Mouse (Mus musculus) midbrain, embryonic 13.5 days (tissue): ENCODE results near the gene Adipoq. TPM values are rescaled to one million over a fixed set of nuclear protein-coding genes. Genes with fewer than 3 reads are reported as not detected.

Experiments used
- ATAC-seq: fragments of 200-750 bp; cut with Nextera tagmentation; 2 replicates; pipeline ENCODE4 v1.8.0; 2017; ENCODE audit warnings: mild to moderate bottlenecking, moderate TSS enrichment, moderate library complexity
- H3K27ac ChIP-seq: fragments of 300-500 bp; sonication (generic); 2 replicates; pipeline ENCODE4 v1.5.1; 2015; ENCODE audit warnings: inconsistent platforms, mild to moderate bottlenecking, moderate library complexity
- H3K27me3 ChIP-seq: fragments of 300-500 bp; sonication (generic); 2 replicates; pipeline ENCODE4 v1.6.1; 2015; ENCODE audit warnings: mild to moderate bottlenecking, inconsistent platforms
- H3K36me3 ChIP-seq: fragments of 300-500 bp; sonication (generic); 2 replicates; pipeline ENCODE4 v1.6.1; 2015; ENCODE audit warnings: mild to moderate bottlenecking, inconsistent platforms
- H3K4me1 ChIP-seq: fragments of 300-500 bp; sonication (generic); replicated peaks from 2 replicates; pipeline ENCODE4 v1.6.1; 2015; ENCODE audit warnings: inconsistent platforms
- H3K4me2 ChIP-seq: fragments of 300-500 bp; sonication (generic); replicated peaks from 2 replicates; pipeline ENCODE4 v1.6.1; 2015; ENCODE audit warnings: moderate library complexity, mild to moderate bottlenecking, inconsistent platforms
- H3K4me3 ChIP-seq: fragments of 300-500 bp; sonication (generic); replicated peaks from 2 replicates; pipeline ENCODE4 v1.5.1; 2015; ENCODE audit warnings: mild to moderate bottlenecking, inconsistent platforms
- H3K9ac ChIP-seq: fragments of 300-500 bp; sonication (generic); replicated peaks from 2 replicates; pipeline ENCODE4 v1.6.1; 2015; ENCODE audit warnings: mild to moderate bottlenecking, inconsistent platforms
- H3K9me3 ChIP-seq: fragments of 300-500 bp; sonication (generic); 2 replicates; pipeline ENCODE4 v1.6.1; 2016; ENCODE audit warnings: mild to moderate bottlenecking, inconsistent platforms
- WGBS: fragments of 180-500 bp; shearing (Covaris S2); methylation state at CpG from one replicate; pipeline ENCODE4 v1.1.7; 2015; 5-methylcytosine and 5-hydroxymethylcytosine counted together
- polyA plus RNA-seq: library from polyadenylated mRNA; unstranded; fragments of >200 nt; fragmentation: Nextera tagmentation; extraction: Ambion mirVana; gene quantifications from 2 replicates; pipeline ENCODE4 v1.2.1, GENCODE M21; 2015

Gene Adipoq
- polyA plus RNA-seq, 1 experiment from 2014 or later = 0.12 TPM

DNA sequence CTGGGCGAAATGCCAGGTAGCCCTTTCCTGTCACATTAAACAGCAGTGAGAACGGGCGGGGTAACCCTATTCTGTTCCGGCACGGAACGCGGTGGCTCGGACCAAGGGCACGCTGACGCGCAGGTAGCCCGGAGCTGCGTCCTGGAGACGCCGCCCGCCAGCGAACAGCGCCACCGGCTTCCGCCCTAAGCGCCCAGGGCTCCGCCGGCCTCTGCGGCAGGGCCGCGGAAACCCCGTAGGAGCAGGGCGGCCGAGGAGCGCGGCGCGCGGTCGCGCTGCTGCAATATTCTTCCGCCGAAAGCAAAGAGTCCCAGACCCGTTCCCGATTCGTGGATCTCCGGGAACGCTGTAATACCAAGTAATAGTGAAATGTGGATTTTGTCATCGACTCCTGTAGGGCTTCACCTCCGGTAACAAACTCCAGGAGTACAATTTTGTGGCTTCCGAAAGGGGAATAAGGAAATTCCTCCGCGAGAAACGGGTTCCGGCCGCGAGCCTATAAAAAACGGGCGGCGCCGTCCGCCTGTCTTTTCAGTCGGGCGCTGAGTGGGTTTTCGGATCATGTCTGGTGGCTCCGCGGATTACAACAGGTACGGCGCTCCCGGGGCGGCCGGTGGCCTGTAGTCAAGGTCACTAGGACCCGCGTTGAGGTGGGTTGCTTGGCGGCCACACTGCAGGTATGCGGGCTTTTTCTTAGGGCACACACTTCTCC lies 38.9 kb upstream of the Adipoq start, which contains the start of gene Eif4a2:
TSS of gene Eif4a2 (plus strand) at position 214 of the 712 bp plus-strand sequence.
- Histone ChIP-seq H3K27ac (peak within 1 kb of the TSS; percentile 96), H3K9ac (peak within 1 kb of the TSS; percentile 98), H3K9me3 (no peaks in the 10 kb centered on the region), H3K27me3 (0 out of 2 replicates have a peak, but pooled peaks cover 6% of the 10 kb centered on the region), H3K4me1 (peaks cover 43% of the 10 kb centered on the region), H3K4me3 (peak within 1 kb of the TSS; percentile 81), H3K4me2 (peak within 1 kb of the TSS; percentile 96), H3K36me3 (peaks cover 38% of the 10 kb centered on the region)
- peak; percentile 93 for ATAC-seq
- WGBS = under 1% methylated on average over 70 of the region's 71 CpGs

DNA sequence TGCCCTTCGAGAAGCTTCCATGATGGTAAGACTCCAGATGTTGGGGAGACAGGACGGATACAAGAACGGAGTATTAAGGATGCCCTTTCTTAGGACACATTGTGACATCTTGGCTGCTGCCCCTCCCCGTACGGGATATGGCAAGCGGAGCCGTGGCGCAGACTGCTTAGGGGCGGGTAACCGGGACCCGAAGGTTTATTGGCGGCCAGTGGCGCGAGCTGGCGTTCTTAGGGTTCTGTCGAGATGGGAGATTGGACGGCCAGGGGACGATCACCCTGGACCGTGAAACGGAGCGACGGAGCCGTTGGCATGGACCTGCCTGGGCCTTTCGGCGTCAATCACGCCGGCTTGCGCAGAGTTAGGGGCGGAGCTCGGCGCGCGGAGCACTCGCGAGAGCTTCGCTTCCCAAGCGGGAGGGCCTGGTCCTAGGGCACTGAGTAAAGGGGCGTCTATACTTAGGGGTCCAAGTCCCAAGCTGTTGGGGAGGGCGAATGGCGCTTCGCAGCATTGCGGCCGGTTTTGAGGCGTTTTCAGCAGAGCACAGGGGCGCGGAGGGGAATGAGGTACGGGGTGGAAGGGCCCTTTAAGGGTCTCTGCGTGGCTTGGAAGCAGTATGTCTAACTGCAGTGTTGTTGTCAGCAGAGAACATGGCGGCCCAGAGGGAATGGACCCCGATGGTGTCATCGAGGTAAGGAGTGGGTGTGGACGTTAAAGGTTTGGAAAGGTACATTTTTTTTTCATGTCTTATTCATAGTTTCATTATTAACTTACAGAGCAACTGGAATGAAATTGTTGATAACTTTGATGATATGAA lies 38.2 kb upstream of the Adipoq start:
- Histone ChIP-seq H3K9me3 (no peaks in the 10 kb centered on the region), H3K27me3 (no peaks in the 10 kb centered on the region), H3K27ac (peak overlapping the region; percentile 96), H3K9ac (peak overlapping the region; percentile 98), H3K36me3 (peaks cover 46% of the 10 kb centered on the region), H3K4me1 (peaks cover 48% of the 10 kb centered on the region), H3K4me3 (peak overlapping the region; percentile 81), H3K4me2 (peak overlapping the region; percentile 96)
- under 1% methylated on average over 52 of the region's 52 CpGs for WGBS
- ATAC-seq = peak; percentile 94

DNA sequence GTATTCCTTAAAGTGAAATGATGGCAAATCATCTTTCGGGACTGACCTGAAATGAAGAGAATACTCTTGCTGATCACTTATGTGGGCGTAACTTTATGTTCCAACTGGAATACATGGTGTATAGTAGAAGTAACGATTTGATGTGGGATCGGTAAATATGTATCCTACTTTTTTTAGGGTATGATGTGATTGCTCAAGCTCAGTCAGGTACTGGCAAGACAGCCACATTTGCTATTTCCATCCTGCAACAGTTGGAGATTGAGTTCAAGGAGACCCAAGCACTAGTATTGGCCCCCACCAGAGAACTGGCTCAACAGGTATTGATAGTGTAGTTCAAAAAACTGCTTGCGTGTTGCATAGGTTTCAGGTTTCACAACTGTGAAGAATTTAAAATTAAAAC lies 37.4 kb upstream of the Adipoq start:
- peak overlapping the region; percentile 81 for H3K4me3 ChIP-seq
- H3K27me3 ChIP-seq = no peaks in the 10 kb centered on the region
- H3K9ac ChIP-seq = peak overlapping the region; percentile 98
- peaks cover 49% of the 10 kb centered on the region for H3K36me3 ChIP-seq
- no peak for ATAC-seq
- no peak overlapping the region for H3K27ac ChIP-seq
- 3% methylated on average over 5 of the region's 5 CpGs for WGBS
- peak overlapping the region; percentile 96 for H3K4me2 ChIP-seq
- H3K9me3 ChIP-seq = no peaks in the 10 kb centered on the region
- peaks cover 48% of the 10 kb centered on the region for H3K4me1 ChIP-seq

DNA sequence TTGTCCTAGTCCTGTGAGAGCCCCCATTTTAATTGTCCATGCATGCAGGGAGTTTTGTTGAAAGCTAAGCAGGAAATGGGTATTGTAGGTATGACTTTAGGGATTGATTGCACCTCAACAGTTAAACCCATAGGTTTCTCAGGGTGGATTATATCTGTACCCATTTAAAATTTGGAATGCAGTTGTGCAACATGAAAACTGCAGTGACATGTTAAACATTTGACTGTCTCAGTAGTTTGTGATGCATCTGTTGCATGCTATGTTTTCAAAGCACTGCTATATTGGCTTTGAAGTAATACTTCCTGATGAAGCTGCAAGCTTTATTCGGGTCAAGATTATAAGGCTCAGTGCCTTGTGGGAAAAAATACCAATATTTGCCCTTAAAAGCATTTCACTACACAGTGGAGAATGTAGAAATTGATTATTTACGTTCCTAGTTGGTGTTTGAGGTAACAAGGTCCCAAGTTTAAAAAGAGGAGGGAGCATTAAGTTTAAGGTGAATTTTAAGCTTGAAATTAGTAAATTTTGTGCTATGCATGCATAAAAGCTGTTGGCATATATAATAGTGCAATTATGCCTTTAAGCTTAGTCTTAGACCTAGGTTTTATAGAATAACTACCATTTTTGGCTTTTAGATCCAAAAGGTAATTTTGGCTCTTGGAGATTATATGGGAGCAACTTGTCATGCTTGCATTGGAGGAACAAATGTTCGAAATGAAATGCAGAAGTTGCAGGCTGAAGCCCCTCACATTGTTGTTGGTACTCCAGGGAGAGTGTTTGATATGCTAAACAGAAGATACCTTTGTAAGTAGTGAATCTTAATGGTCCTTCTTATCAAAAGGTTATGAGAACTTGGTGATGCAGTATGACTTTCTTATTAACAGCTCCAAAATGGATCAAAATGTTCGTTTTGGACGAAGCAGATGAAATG lies 36.7 kb upstream of the Adipoq start:
- Histone ChIP-seq H3K4me2 (peak overlapping the region; percentile 96), H3K36me3 (peaks cover 56% of the 10 kb centered on the region), H3K4me1 (peaks cover 48% of the 10 kb centered on the region), H3K9ac (peak overlapping the region; percentile 98), H3K27me3 (no peaks in the 10 kb centered on the region), H3K4me3 (peak overlapping the region; percentile 81), H3K27ac (no peak overlapping the region), H3K9me3 (no peaks in the 10 kb centered on the region)
- no peak for ATAC-seq
- 56% methylated on average over 5 of the region's 5 CpGs for WGBS

DNA sequence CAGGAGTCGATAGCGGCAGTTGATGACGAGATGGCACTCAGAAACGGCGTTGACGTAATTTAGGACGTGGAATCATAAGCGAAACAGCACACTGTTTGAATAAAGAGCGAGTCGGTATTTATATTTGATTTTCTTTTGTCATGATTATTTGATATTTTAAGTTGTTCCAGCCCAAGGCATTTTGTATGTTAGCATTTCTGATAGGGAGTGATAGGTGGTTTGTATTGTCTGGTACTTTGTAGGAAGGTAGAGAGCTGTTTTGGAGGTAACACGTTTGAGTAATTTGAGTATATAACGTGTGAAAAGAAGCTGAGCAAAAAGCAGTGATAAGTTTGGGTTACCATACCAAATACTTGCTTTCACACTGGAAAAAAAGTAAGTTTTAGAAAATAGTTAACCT lies 34.0 kb upstream of the Adipoq start:
- Histone ChIP-seq H3K4me3 (no peak overlapping the region), H3K9ac (no peak overlapping the region), H3K4me1 (peaks cover 45% of the 10 kb centered on the region), H3K36me3 (peaks cover 71% of the 10 kb centered on the region), H3K27me3 (no peaks in the 10 kb centered on the region), H3K4me2 (no peak overlapping the region), H3K27ac (no peak overlapping the region), H3K9me3 (no peaks in the 10 kb centered on the region)
- 84% methylated on average over 12 of the region's 12 CpGs for WGBS
- ATAC-seq = no peak

DNA sequence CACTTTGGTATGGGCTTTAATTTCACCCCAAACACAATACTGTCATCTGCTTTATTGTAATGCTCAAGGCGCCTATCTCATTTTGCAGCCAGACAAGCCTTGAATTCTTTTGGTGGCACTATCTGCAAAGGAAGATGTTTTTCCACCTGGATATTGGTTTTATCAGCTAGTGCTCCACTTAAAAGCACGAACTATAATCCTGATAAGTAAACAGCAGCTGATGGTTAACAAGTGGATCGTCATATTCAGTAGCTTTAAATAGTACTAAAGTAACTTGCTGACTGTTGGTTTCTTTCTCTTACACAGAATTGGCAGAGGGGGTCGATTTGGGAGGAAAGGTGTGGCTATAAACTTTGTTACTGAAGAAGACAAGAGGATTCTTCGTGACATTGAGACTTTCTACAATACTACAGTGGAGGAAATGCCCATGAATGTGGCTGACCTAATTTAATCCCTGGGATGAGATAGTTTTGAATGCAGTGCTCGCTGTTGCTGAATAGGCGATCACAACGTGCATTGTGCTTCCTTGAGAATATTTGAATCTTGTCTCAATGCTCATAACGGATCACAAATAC lies 33.4 kb upstream of the Adipoq start:
- Histone ChIP-seq H3K27ac (no peak overlapping the region), H3K4me2 (no peak overlapping the region), H3K9me3 (no peaks in the 10 kb centered on the region), H3K36me3 (peaks cover 74% of the 10 kb centered on the region), H3K4me3 (0 out of 2 replicates have a peak overlapping the region, but pooled peaks have one; percentile 6), H3K4me1 (peaks cover 45% of the 10 kb centered on the region), H3K27me3 (no peaks in the 10 kb centered on the region), H3K9ac (no peak overlapping the region)
- no peak for ATAC-seq
- WGBS = 50% methylated on average over 9 of the region's 9 CpGs

DNA sequence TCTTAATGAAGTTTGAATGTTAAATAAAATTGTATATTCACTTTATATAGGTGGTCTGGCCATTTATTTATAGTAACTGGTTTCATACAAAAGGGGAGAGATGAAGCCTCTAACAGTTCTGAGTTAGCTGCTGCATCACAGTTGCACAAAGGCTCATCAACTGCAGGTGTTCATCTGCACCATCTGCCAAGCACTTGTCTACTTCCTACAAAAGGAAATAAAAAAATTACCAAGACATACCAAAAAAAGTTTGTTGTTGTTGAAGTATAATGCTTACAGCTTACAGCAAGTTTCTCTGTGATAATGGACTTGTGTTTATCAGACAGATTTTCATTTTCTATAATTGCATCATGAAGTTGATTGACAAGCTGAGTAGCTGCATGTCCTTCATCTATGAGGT lies 32.4 kb upstream of the Adipoq start:
- no peak overlapping the region for H3K27ac ChIP-seq
- no peak for ATAC-seq
- H3K27me3 ChIP-seq = no peaks in the 10 kb centered on the region
- no peak overlapping the region for H3K9ac ChIP-seq
- H3K9me3 ChIP-seq = no peaks in the 10 kb centered on the region
- H3K36me3 ChIP-seq = peaks cover 73% of the 10 kb centered on the region
- H3K4me3 ChIP-seq = no peak overlapping the region
- peaks cover 42% of the 10 kb centered on the region for H3K4me1 ChIP-seq
- no peak overlapping the region for H3K4me2 ChIP-seq

DNA sequence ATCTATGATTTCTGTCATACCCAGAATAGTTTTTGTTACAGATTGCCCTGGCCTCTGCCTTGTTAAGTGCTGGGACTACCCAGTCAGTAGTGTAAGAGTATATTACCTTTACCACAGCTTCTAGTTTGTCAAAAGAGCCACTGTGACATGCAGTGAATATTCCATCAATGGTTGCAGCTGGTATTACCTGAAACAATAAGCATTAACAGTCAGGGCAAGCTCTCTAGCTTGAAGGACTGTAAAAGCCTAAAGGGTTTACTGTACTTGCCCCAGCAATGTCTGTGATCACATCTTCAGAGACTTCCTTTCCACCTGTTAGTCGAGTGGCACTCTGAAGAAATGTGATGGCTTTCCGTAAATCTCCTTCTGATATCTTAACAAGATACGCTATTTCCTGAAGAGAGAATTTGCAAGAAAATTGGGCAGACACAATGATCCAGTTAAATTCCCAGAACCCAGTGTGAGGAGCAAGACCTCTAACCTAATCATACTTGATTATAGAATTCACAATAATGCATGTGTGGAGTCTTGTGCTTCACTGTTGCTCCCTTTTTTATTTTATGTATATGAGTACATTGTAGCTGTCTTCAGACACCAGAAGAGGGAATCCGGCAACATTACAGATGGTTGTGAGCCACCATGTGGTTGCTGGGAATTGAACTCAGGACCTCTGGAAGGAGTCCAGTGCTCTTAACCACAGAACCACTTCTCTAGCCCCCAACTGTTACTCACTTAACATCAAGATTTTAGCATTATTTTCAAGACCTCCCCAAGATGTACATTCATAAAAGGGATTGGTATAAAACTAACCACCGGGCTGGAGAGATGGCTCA lies 31.8 kb upstream of the Adipoq start:
- Histone ChIP-seq H3K27ac (no peak overlapping the region), H3K36me3 (peaks cover 70% of the 10 kb centered on the region), H3K4me2 (no peak overlapping the region), H3K9ac (no peak overlapping the region), H3K27me3 (no peaks in the 10 kb centered on the region), H3K4me3 (no peak overlapping the region), H3K4me1 (peaks cover 36% of the 10 kb centered on the region), H3K9me3 (no peaks in the 10 kb centered on the region)
- no peak for ATAC-seq
- 64% methylated on average over 5 of the region's 5 CpGs for WGBS

DNA sequence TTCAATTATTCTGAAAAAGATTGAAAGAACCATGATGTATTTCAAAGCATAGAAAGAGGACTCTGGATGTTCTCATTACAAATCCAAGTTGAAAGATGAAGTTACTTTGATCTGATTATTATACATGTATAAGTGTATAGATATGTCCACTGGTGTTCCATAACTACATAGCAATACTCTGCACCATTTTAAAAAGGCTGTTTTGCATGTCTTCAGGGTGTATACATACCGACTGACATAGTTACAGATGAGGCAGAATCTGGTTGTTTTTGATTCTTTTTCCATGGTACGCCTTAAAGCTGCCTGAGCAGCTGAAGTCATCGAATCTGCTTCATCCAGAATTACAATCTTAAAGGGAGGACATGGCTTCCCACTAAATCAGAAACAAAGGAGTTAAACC lies 30.9 kb upstream of the Adipoq start:
- Histone ChIP-seq H3K27me3 (no peaks in the 10 kb centered on the region), H3K36me3 (peaks cover 68% of the 10 kb centered on the region), H3K4me3 (no peak overlapping the region), H3K4me2 (no peak overlapping the region), H3K4me1 (peaks cover 26% of the 10 kb centered on the region), H3K9ac (no peak overlapping the region), H3K27ac (no peak overlapping the region), H3K9me3 (no peaks in the 10 kb centered on the region)
- WGBS = 83% methylated on average over 3 of the region's 3 CpGs
- no peak for ATAC-seq

DNA sequence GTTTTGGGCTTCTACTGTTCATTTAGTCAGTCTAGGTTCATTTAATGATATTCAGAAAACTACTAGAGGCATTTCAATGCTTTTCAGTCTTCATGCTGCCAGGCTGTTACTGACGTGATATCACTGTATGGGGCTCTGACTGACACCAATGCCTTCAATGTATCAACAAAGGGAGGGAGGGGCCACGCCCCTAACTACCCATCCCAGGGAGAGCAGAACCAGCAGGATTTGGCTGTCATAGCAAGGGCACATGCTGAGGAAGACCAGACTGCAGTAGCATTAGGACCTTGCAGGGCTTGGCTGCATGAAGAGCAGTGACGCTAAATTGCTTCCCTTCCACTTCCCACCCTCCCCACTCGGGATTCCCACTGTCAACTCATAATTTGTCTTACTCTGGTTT lies 29.2 kb upstream of the Adipoq start:
- peaks cover 59% of the 10 kb centered on the region for H3K36me3 ChIP-seq
- H3K27me3 ChIP-seq = no peaks in the 10 kb centered on the region

DNA sequence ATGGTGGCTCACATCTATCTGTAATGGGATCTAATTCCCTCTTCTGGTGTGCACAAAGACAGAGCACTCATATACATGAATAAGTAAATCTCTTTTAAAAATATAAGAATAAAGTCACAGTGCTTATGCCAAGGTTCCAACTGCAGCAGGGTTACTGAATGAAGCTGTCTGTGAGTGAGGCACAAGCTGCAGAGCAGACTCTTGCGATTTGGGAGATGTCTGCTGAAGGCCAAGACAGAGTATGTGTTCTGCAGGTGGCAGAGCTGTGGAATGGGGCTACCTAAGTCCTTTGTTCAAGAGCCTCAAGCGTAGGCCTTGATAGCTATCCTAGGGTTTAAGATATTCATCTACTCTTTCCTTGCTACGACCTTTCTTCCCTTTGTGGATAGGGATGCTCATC lies 23.9 kb upstream of the Adipoq start:
- Histone ChIP-seq H3K36me3 (peaks cover 43% of the 10 kb centered on the region), H3K4me2 (no peak overlapping the region), H3K9ac (no peak overlapping the region), H3K27me3 (no peaks in the 10 kb centered on the region), H3K9me3 (no peaks in the 10 kb centered on the region), H3K4me3 (no peak overlapping the region), H3K27ac (no peak overlapping the region), H3K4me1 (peaks cover 9% of the 10 kb centered on the region)
- 95% methylated on average over 3 of the region's 3 CpGs for WGBS
- no peak for ATAC-seq

More for the DNA sequence above, 29.2 kb upstream of the Adipoq start:
- peaks cover 10% of the 10 kb centered on the region for H3K4me1 ChIP-seq
- ATAC-seq = no peak
- H3K4me3 ChIP-seq = no peak overlapping the region
- H3K4me2 ChIP-seq = no peak overlapping the region
- no peak overlapping the region for H3K27ac ChIP-seq
- H3K9me3 ChIP-seq = no peaks in the 10 kb centered on the region
- 62% methylated on average over 4 of the region's 4 CpGs for WGBS
- H3K9ac ChIP-seq = no peak overlapping the region
